Mouse (Mus musculus) layer of hippocampus, adult 8-10 months (tissue): ENCODE measurements at regions not wholly inside any gene's neighbourhood (a gene's known extent, or its start where the extent isn't known, plus 50 kb on each side); places are given as distances from the start of the nearest gene placed in this dataset.

Experiments used
- DNase-seq, 2 experiments: peaks; one replicate each; pipeline ENCODE4 v3.0.0; 2022; ENCODE audit warnings: low spot score in 2 of 2

DNA sequence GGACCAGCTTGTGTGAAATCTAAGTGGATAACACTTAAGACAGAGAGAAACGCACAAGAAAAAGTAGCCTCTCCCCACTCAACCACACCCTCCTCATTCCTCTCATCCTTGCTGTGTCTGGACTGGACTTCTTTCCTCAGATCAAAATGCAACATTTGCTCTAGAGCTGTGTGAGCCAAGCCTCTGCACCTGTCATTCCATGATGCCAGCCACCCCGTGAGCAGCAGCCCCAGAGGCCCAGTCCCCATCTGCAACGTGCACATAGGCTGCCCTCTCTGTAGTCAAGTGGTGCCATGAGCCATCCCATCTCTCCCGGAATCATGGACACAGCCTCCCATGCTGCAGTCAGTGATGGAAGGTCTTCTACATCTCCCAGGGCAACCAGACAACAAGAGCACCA is 55.1 kb upstream of the Gpc1 start:
- DNase-seq, result no peak

DNA sequence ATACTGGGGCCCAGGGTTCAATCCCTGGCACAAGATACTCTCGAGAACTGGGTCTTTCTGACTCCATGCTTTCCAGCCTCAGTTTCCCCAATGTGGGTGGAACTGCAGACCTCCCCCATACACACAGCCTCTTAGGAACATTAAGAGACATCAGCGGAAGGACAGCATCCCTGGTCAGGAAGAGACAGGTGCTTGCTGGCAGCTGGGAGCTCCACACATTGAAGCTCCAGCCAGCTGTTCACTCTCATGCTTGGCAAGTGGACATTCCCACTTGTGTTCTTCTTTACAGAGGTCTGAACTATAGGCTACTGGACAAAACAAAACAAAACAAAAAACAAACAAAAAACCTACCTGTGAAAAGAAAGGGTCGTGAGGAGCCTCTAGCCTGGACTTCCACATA is 55.5 kb upstream of the Gpc1 start:
- DNase-seq, result no peak

DNA sequence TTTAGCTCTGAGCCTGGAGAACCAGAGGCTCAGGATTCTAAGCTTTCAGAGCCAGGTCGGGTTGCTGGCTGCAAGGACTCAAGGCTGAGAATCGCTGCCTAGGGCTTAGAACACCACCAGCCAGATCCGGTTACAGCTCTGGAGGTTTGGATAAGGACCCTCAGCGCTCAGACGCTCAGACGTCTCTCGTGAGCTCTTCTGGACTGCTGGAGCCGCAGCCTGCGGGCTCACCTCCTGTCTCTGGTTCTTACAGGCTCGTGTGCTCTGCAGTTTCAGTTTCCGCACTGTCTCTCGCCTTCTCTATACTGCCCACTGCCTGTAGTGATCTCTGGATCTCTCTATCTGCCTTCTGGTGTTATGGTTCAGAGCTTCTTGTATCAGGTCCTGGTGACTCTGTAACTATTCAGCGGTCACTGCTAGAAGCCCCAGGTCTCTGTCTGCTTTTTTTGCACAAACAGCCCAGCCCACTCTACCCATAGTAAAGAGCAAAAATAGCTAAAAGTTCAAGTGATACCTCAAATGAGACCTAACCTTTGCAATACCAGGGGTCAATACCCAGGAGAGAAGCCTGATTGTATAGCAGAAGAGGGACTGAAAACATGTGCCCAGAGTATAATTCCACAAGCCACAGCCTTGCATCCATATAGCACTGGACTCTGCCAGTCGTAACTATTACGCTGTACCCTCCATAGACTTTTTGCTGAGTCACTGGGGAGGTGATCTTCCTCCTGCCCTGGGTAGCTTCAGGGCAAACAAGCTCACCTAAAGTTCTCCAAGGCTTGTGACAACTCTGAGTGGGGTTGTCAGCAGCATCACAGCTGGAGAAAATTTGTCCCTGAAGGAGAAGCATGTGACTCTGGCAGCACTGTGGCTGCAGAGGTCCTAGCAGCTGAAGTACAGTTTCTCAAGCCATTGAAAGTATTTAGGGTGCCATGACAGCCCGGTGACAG is 56.4 kb upstream of the Gpc1 start:
- no peak for DNase-seq

DNA sequence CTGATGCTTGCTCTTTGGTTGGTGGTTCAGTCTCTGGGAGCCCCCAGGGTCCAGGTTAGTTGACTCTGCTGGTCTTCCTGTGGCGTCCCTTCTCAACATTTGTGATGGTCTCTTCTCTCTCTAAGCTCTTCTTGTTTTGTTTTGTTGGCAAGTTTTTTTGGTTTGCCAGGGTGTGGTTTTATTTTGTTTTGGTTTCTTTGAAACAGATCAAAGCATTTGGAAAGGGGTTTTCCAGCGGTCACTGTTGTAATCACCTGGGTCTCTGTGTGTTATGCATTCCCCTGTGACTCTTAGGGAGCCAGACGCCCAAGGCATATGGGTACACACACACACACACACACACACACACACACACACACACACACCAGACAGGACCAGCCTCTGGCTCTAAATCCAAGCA is 57.4 kb upstream of the Gpc1 start:
- DNase-seq, result no peak

DNA sequence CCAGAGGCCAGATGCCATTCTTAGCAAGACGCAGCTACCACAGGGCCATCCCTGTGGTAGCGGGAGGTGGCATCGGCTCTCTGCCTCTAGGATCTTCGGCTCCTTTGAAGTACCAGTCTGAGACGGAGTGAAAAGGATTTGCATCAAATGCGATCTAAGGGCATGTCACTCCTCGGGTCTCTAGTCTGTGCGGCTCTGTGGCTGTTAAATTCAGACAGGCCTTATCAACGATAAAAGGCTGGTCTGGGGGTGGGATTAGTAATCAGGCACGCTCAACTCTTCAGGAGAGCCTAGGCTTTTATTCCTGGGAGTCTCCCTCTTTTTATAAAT is 58.7 kb upstream of the Gpc1 start:
- DNase-seq, result no peak

DNA sequence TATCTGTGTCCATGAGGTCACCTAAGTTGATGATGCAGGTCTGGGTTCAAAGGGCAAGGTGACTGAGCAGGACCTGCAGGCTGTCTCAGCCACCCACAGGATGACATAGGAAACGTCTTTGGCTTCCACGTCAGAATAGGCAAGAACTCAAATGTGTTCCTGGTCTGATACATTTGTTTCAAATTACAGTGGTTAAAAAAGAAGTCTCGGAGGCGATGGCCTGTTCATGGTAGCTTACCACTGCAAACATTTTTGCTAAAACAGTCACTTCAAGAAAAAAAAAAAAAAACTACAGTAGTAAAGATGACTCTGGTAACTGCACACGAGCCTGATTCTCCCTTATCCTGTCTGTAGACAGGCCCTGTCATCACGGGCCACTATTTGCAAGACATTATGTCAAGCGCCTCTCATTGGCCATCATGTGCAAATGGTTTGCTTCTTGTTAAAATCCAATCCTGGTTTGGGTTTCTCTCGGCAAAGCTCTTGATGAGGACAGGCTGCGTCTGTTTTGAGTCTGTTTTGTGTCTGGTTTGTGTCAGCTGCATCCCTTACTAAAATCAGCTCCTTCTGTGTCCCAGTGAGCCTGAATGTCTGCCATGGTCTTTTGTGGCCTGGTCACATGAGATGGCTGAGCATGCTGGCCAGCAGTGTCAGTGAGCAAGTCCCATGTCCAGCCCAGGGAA is 59.2 kb upstream of the Gpc1 start:
- DNase-seq, result no peak

DNA sequence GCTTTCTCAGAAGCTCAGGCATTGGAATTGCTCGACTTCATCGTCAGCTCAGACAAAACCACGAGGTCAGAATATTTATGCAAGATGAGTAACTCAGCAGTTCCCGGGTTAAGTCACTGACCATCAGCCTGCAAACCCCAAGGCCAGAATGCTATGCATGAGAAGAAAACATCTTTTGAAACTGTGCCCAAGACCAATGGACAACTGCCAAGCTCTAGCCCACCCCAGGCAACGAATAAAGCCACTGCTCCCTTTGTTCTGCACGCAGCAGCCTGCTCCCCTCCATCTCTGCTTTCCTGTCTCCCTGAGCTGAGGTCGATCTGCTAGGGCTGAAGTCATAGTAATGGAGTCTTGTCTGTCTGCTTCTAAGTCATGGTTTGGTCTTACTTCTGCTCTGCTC is 61.7 kb upstream of the Gpc1 start:
- DNase-seq, result no peak

DNA sequence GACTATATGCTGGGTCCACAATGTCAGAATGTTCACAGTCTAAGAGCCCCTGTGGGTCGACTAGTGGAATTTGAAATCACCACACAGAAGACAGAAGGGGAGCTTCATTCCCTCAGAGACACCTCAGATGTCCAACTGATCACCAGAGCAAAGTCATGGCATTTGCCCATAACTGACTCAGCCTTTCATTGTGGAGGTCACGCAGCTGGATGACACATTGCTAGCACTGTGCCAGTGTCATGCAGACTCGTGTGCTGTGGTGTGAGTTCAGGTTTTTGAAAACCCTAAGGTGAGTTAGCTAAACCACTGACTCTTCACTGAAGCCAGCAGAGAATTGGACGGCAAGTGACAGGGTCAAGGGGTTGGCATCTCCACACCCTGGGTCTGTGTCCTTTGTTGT is 62.3 kb upstream of the Gpc1 start:
- no peak for DNase-seq

DNA sequence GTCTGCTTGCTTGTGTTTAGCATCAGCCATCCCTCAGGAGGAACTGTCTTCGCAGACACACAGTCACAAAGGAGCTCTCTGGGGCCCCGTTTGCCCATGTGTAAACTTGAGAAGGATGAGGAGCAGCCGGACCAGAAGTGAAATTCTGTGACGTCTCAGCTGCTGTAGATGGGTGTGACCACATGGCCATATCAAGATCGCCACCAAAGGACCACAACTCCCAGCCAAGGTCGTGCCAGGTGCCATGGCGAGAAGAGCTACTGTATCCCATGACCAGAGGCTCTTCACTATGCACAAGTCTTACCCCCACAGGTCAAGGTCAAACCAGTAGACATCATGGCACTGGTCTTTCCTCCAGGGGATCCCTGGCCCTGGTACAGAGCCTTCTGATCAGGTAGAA is 64.9 kb upstream of the Gpc1 start:
- no peak for DNase-seq

DNA sequence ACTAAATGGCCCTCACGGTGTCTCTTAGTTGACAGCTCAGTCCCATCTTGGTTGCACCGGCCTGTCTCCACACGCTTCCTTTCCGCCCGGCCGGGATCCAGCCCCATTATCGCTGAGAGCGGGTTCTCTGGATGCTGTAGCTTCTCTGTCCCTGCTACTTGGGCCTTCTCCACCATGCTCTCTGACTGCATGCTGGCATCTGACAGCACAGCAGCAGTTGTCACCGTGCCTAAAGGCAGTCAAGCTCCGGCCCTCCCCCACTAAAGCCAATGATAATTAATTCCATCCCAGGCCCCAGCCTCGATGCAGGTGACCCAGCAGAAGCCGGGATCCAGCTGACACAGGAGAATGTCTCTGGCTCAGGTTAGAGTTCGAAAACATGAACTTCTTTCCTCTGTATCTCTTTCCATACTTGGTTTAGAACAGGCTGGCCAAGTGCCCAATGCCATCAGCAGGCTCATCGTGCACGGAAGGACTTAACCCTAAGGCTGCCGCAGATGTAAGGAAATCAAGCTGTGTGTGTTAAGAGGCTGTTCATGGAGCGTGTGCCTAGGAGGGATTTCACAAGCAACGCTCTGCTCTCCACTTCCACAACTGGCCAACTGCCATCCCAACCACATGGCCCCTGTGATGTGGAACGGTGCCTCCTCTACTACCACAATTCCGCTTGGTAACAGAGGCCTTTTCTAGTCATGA is 76.5 kb upstream of the Gpc1 start:
- DNase-seq, result peak in 1 of 2 experiments; percentile 25

DNA sequence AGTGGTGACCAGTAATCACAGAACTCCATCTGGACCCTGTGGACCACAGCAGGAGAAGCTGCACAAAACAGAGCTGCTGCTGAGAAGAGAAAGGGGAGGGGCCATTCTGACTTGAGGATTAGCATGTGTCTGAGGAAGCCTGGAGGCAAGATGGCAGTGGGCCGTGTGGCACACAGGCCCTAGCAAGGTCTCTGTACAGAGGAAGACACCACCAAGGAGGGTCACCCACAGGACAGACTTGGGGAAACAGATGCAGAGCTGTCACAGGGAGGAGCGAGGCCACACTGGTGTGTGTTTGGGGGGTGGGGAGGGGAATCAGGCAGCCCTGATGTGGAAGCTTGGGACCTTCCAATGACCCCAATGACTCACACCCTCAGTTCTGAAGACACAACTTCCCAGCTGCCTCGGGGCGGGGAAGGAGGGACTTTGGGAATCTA is 79.7 kb upstream of the Gpc1 start:
- DNase-seq, result no peak

DNA sequence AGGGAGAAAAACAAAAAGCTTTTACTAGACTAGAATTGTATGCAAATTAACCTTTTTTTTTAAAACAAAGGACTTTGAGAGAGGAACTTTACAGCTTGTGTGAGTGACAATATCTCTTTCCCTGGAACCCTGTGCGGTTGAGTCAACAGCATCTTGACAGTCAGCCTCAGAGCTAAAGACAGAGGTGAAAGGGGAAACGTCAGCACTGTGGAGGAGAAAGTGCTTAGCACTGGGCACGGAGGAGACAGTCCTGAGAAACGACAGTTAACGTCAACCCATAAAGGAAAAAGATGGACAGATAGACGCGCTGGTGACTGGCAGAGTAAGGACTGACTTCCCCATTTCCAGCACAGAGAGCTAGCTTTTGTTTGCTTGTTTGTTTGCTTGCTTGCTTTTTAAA is 82.0 kb upstream of the Gpc1 start:
- DNase-seq, result no peak

DNA sequence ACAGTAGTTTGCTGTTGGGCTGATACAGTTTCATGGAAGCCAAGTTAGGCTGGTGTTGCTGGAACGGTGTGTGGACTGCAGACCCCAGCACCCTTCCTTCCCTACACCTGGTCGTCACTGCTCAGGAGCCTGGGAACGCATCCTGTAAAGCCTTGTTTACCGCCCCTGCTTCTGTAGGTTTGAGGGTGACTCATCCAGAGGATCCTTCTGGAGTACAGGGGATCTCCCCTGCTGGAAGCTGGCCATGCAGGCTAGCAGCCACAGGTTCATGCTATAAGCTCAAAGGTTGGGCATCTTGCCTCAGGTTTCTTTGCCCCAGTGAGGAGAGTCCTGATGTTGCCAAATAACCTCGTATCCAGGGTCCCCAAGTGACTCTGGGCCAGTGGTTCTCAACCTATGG is 86.2 kb upstream of the Gpc1 start:
- DNase-seq, result no peak

DNA sequence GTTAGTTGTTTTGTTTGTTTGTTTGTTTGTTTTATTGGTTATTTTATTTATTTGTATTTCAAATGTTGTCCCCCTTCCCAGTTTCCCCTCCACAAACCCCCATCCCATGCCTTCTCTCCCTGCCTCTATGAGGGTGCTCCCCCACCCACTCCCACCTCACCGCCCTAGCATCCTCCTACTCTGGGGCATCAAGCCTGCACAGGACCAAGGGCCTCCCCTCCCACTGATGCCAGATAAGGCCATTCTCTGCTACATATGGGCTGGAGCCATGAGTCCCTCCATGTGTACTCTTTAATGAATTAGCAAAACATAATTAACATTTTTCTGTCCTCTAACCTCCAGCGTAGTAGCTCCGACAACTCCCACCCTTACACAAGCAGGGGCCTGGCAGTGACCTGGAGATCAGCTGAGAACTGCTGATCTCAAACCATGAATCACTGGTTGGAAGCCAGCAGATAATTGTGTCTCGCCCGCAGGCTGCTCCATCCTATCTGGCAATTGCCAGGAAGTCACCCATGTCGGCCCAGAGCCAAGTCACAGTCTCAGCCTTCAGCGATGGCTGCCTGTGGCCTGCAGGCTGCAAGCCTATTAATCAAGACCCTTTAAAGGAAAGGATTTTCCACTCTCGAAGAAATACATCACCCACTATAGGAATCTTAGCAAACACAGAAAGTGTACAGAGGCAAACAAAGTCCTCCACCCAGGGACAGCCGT is 86.8 kb upstream of the Gpc1 start:
- no peak for DNase-seq

DNA sequence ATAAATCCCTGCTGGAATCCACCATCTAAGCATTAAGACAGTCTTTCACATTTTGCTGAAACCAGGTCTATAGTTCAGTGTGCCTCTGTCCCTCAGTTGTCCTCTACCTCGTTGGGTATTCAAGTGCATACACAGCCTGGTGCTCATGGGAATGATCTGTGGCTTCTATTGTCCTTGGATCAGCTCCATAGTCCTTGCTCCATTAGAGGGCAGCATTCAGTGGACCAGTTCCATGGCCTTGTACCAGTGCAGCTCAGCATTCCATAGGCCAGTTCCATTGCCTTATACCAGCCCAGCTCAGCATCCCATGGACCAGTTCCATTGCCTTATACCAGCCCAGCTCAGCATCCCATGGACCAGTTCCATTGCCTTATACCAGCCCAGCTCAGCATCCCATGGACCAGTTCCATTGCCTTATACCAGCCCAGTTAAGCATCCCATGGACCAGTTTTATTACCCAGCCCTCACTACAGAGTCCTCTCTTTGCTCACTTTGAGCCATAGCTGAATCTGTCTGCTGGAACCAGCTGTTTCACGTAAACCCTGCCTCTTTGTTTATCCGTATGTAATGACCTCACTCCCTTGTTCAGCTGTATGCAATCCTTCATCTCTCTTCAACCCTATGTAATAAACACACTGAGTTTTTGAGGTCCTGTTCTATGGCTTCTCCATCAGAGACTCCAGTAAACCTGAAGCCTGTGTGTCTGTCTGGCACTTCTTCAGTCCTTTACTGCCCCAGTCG is 88.4 kb upstream of the Gpc1 start:
- no peak for DNase-seq

DNA sequence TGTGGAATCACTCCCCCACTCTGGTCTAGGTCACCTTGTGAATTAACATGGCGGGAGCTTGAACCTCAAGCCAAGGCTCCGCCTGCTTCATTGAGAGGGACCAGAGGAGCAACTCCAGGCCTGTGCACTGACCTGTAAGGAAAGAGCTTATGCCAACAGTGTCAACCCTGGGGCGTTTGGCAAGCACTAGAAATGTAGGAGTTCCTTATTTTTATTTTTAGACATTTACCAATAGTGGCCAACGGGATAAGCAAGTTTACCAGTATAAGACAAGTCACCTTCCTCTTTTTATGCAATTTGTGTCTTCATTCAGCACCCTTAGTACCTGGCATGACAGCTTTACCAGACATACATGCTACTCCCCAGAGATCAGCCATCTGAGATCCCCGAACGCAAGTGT is 89.1 kb upstream of the Gpc1 start:
- DNase-seq, result no peak

DNA sequence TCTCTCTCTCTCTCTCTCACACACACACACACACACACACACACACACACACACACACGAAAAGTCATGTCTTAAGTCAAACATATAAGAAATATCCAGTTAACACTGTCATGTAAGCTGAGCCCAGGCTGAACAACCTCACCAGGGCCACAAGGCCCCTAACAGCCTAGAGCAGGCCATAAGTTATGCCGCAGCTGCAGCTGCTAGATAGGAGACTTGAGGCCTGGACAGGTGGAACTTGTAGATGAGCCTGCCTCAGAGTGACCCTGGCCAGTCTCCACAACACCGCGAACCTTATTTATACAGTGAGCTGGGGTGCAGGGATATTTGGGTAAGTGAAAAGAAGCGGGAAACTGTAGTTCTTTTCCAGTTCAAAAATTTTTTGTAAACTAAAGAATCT is 90.4 kb upstream of the Gpc1 start:
- DNase-seq, result no peak

DNA sequence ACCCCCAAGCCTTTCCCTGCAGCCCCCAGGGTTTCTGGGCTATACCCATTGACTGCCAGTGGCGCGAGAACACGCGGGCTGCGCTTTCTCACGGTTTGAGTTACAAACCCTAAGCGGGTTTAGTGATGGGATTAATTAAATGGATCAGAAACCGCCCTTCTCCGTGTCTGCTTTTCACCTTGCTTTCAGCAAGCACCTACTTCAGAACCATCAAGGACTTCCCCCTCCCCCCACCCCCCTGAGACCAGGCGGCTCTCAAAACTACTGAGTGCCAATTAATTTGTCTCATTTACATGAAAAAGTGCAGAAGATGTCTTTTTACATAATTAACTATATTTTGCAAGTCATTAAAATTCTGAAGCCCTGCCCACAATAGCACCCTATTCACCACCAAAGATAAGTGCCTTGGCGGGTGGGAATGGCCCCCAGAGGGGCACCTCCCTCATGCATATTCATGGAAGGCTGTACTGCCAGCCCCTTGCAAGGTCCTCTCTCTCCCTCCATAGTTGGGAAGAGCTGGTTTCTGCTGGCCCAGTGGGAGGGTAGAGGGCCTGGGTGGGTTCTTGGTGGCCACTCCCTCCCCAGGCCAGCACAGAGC is 89.1 kb upstream of the Otos start:
- no peak for DNase-seq

DNA sequence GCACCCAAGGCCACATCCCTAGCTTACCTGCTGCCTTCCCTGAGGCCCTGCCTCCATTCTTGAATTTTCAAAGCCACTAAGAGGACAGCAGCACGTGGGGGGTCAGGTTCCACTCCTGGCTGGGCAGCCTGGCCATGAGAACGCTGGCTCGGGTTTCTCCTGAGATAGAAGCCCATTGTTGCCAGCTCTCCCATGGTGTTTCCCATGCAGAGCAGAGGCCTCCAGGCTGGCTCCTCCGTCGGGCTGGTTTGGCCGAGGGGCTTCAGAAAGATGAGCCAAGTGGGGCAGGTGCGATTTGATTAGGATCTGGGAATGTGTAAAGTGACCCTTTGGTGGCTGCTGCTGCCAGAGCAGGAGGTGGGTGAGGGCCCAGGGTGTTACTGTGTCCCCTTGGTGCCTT is 87.8 kb upstream of the Otos start:
- no peak for DNase-seq

DNA sequence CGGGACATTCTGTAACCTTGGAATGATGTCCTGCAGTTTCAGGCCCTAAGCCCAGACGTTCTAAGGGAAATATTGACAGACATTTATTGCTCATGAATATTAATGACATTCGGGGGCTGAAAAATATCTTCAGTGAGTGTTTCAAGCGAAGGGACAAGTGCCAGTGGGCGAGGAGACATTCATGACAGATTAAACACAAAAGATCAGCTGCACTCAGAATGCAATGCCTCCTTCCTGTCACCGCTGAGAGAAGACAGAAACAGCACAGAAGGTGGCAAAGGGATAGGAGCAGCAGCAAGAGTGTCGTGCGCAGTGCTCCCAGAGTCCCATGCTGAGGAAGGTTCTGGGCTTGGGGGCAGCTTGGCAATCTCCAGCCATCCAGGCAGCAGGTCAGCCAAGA is 85.1 kb upstream of the Otos start:
- no peak for DNase-seq
